Mouse (Mus musculus): Measurements from ENCODE around the gene Slc4a1.
"Not testable (repeated sequence)": the region's sequence is repeated elsewhere in the genome, so short reads cannot be mapped to it uniquely, and the experiment has no call there.

Slc4a1 gene

GRCm38 (mm10) chr11:102398007-102398825, 32.2 kb upstream of the Slc4a1 start:
- DNase-seq = peak; percentile 3

DNA sequence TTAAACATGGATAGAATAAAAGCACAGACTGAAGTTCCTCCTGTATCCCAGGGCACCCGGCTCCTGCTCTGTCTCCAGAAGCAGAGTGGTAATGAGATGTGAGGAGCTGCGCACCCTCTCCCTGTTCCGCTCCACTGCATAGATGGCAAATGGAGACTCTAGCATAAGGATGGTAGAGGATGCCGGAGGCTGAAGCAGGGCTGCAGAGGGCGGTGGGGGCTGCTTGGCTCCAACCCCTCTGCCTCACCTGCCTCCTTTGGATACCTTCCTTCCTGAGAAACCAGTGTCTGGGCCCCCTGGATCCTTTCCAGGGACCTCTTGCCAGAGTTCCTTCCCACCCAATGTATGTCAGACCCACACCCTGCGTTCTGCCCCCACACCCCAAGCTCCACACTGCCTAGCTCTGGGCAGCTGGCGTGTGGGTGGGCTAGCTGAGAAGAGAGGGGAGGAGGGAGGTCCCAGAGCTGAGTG, 30.7 kb upstream of the Slc4a1 start:
- DNase-seq = no peak

DNA sequence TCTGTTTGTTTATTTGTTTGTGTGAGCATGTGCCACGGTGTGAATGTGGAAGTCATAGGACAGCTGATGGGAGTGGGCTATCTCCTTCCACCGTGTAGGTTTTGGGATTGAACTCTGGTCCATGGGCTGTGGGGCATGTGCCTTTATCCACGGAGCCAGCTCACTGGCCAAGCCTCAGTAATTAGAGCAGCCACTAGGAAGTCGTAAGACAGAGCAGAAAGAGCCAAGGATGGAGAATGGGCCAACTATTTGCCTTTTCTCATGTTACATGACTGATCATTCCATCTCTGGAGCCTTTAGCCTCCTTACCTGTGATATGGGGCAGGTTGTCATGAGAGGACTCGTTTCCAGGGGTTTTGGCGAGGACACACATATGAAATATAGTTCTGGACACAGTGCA, 30.3 kb upstream of the Slc4a1 start:
- DNase-seq = no peak

DNA sequence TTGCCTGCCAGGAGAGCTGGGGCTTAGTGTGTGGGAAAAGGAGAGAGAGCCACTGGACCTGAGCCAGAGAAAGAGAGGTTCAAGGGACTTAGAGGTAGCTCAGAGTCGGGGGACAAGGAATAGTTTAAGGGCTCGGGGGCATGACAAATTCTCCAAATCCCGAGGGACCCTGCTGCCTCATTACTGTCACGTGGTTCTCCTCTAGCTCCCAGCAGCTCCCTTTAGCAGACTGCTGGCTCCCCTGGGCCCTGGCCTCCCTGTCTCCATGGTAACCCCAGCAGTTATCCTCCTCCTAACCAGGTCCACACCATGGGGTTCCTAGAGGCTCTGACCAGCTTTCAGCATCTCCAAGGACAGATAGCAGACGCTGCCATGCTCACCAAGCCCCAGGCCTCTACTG, 29.2 kb upstream of the Slc4a1 start:
- DNase-seq = no peak

DNA sequence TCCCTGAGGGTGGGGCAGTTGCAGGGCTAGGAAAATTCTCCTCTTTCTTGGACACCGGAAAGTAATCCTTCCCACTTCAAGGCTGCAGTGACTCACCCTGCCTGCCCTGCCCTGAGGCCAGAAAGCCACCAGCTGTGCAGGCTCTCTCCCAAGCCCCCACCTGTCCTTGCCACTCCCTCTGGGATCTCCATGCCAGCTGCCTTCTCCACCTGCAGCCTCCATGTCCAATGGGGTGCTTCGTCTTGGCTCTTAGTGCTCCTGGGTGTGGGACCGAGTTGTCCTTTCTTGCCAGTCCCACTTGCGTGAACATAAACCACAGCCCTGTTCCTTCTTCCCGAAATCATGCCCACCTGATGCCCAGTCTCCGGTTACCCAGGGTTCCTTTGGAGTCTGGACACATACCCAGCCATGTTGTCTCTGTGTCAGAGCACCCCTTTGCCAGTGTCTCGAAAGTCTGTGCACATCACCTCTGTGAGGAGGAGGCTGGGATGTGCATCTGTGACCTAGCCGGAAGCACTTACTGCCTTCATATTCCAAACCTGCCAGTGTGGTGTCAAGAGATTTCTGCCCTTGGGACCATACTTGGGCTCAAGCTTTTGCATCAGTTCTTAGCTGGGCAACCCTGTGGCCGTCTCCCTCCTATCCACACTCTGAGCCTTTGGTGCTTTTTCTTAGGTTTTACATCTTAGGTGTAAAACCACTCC, 28.6 kb upstream of the Slc4a1 start:
- DNase-seq = no peak

GRCm38 (mm10) chr11:102393719-102394420, 27.9 kb upstream of the Slc4a1 start:
- DNase-seq = no peak

- DNase-seq = peak; percentile 84
Observed at GRCm38 (mm10) chr11:102393238-102393634, 27.2 kb upstream of the Slc4a1 start, which contains the start of gene Rundc3a. Rundc3a (plus strand) TSS chr11:102393403.

GRCm38 (mm10) chr11:102392441-102393237, 26.6 kb upstream of the Slc4a1 start:
- no peak for DNase-seq

- not testable (repeated sequence) for DNase-seq
Observed at GRCm38 (mm10) chr11:102389436-102389835, 23.4 kb upstream of the Slc4a1 start.

DNA sequence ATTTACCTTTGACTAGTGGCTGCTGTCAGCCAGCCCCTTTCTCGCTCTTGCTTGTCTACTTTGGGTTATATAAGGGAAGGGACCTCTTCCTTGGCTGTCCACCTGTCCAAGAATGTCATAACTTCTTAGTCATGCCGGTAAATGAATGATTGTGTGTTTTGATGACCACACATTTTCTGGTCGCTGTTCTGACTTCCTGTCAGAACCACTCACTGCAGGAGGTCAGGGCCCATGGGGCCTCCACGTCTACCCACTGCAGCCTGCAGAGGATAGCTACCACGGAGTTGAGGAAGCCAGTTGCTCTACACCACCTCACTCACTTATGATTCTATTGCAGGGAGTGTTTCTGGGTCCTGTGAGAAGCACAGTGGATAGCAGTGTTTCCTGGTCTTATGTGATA, 20.1 kb upstream of the Slc4a1 start:
- DNase-seq = no peak

- DNase-seq = no peak
Observed at GRCm38 (mm10) chr11:102385075-102385474, 19.1 kb upstream of the Slc4a1 start.

GRCm38 (mm10) chr11:102384418-102384817, 18.4 kb upstream of the Slc4a1 start:
- DNase-seq = no peak

- DNase-seq = peak; percentile 18
Observed at GRCm38 (mm10) chr11:102383365-102384136, 17.5 kb upstream of the Slc4a1 start.

DNA sequence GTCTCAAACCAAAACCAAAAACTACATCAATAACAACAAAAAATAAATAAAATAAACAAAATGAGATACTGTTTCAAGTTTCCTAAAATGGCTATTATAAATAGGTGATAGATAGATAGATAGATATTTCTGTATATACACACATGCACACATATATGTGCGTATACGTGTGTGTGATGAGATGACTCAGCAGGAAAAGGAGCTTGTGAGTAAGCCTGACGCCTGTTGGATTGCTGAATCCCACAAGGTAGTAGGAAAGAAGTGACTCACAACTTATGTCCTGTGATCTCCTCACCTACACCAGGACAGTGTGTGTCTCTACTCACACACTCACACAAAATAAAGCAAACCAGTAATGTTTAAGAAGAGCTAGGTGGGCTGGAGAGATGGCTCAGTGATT, 16.8 kb upstream of the Slc4a1 start:
- DNase-seq = no peak

GRCm38 (mm10) chr11:102381341-102382100, 15.5 kb upstream of the Slc4a1 start:
- no peak for DNase-seq

- no peak for DNase-seq
Observed at GRCm38 (mm10) chr11:102380091-102380490, 14.1 kb upstream of the Slc4a1 start.

DNA sequence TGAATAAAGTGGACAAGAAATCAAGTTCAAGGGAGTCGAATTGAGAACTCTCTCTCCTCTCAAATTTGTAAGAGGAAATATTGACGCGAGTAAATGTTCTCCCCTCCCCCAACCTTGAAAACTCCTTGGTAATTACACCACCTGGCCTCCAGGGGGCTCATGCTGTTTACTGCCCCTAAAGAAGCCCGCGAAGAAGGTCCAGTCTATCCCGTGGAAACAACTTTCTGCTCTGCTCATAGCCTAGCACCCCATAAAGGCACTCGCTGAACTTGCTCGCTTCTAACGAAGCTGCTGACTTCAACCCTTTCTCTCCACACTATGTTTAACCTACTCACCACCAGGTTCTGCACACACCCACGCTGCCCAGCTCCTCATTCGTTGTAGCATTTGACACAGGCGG, 11.2 kb upstream of the Slc4a1 start:
- DNase-seq = peak; percentile 77

GRCm38 (mm10) chr11:102376196-102376835, 10.3 kb upstream of the Slc4a1 start:
- DNase-seq = peak; percentile 73

- DNase-seq = peak; percentile 93
Observed at GRCm38 (mm10) chr11:102375196-102376173, 9.5 kb upstream of the Slc4a1 start.

All from liver (tissue).